Mouse (Mus musculus) testis, postnatal 14 days (tissue): ENCODE data around the gene Dap.

Experiments
- DNase-seq: peaks from one replicate; pipeline ENCODE4 v3.0.0; 2021; ENCODE audit warnings: low spot score

Gene Dap

DNA sequence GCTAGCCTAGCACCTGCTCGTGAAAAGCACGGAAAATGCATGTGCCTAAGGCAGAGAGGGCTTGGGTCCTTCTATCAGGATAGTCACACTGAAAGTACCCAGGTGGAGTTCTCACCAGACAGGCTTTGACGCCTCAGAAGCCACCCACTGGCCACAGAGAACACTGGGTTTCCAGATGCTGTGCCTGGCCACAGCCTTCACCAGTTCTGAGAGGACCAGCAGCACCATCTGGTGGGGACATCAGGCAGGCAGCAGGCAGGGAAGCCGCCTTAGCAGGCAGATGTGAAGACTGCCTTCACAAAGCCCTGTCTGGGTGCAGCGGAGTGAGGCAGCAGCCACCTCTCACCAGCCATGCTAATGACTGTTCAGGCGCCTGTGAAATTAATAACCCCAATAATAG, 40.7 kb downstream of the Dap start:
- peak; percentile 43 for DNase-seq

DNA sequence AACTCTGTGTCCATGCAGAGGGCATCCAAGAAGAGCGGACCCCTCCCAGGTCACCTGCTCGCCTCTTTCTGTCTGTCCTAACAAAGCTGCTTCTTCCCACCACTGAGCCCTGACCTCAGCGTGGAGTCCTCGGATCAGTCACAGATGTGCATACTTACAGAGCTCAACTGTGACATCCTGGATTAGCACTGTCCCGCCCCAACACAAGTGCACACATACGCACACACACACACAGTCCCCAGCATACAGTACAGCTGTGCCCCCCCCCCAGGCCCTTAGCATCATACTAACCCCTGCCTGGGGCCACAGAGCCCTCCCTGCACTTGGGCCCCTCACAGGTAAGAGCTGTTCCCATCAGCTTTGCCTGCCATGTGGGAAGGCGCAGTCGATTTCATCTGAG, 41.3 kb downstream of the Dap start:
- no peak for DNase-seq

DNA sequence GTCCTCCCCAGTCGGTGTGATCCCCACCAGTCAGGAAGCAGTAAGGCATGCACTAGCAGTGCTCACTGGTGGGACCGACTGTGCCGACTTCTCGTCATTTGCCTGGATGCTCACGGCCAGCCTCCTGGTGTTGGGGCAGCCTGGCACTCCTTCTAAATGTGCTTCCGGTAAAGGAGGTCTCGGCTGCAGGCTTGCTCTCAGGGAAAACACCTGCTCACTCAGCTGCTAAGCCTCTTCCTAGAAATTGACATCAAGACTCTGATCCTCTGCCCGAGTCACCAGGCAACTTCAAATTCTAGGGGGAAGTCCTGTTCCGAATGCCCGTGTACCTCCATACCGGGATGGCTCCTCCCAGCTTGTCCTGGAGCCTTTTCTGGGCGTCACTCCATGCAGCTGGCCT, 41.7 kb downstream of the Dap start:
- no peak for DNase-seq

DNA sequence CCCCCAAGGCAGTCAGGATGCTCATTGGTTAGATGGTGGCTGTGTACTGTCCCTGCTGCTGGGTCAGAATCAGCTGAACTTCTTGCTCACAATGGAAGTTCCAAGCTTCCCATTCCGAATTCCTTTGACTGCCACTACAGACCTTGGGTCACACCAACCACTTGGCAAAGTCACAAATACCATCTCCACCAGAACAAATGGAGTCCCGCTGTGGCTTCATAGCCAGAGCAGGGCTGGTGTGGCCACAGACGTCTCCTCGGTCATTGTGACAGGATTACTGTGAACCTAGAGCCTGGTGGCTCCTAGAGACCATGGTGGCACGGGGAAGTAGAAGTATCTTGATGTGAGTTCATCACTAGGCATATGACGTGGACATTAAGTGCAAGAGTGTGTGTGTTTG, 44.0 kb downstream of the Dap start:
- no peak for DNase-seq

DNA sequence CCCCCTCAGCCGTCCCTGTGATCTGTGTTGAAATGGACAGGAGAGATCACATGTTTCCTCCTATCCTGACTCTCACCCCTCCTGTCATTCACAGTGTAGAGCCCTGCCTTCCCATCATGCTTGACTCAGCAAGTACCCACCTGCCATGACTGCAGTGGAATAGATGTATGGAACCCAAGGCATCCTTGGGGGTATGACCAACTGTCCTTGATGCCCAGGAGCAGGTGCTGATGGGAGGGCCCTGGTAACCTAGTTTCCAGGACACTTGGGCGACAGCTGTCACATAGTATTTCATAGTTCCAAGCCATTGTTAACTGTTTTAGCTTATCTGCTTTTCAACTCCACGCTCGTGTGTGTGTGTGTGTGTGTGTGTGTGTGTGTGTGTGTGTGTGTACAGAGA, 45.4 kb downstream of the Dap start:
- DNase-seq, result no peak

DNA sequence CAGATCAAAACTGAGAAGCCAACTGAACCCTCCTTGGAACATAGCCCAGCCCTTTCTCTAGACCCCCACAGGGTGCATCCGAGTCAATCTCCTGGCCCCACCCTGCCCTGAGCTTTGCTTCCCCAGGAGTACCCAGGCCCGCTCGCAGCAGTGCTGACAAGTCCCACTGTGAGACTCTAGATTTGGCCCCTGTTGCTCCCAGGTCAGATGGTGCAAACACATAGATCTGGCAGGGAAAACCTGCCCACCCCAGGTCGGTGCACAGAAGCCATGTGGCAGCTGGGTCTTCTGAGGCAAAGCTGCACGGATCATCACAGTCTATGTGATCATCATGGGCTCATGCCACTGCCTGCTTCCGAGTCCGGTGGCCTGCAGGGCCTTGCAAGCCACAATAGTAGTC, 48.6 kb downstream of the Dap start:
- no peak for DNase-seq

DNA sequence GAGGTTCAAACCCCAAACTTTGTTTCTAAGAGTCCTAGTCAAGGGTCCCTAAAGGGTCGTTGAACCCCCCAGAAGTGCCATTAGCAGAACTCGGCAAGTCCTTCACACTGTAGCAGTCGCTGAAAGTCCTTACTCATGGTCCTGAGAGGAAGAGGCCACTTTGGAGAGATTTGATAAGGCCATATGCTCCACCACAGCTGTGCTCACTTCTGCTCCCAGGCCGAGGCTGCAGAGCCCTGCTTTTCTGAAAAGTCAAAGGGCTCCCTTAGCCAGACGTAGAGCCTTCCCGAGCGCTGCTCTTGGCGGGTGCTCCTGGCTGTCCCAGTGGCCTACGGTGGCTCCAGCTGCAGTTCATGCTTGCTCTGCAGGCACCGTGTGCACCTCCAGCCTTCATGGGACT, 49.4 kb downstream of the Dap start:
- DNase-seq, result no peak

DNA sequence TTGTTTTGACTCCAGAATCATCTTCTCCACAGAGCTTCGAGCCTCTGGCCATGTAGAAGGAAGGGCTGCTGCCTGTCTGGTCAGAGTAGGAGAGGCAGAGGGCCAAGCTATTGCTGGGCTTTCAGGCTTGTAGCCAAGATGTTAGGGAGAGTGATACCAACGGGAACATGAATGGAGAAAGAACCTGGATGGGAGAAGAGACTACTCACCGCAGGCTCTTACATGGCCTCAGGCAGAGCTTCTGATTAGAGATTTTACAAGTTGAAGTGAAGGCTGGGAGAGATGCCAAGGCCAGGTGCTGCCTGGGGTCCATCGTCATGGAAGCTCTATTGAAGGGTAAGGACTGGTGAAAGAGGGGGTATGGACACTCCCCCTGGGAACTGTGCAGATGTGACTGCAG, 54.0 kb downstream of the Dap start:
- no peak for DNase-seq

DNA sequence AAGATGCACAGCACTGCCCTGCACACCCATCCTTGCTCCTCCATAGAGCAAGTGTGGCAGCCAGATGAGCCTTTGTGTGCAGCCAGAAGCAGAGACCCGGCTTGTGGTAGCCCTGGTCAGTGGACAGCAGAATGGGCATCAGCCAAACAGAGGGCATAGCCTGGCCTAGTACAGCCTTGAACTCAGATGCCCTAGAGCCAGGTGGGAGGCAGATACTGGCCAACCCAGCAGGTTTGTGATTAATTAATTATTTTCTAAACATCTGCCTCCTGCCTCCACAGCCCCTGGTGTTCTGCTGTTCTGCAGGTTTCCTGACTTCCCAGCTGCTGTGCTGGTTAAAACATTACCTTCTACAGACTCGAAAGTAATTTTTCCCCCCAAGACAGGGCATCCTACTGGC, 55.0 kb downstream of the Dap start:
- no peak for DNase-seq

DNA sequence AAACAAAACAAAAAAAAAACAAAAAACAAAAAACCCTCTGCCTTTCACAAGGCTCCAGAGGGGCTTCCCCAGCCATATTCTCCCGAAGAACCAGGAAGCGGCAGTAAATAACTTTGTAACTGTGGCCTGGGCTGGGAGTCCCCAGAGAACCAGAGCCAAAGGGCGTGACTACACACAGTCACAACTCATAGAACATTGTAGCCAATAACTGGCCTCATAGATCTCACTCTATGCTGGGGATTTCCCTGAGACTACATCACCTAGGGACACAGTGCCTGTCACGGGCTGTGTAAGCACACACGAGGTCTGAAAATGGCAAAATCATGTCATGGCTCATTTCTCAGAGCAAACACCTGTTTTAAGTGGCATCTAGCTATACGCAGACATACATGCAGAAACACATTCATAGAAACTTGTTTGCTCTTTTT, 55.5 kb downstream of the Dap start:
- no peak for DNase-seq

DNA sequence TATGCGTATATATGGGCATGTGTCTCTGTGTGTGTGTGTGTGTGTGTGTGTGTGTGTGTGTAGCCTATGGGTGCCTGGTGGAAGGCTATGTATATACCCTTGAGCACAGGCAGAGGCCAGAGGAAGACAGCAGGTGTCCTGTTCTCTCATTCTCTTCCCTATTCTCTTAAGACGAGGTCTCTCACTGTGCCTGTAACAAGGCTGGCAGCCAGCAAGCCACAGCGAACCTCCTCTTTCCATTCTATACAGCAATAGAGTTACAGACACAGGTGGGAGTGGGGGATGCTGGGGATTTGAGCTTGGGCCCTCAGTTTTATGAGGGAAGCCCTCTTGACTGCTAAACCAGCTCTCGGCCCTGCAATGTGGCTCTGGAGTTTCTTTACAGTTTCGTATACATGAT, 55.9 kb downstream of the Dap start:
- DNase-seq, result no peak

DNA sequence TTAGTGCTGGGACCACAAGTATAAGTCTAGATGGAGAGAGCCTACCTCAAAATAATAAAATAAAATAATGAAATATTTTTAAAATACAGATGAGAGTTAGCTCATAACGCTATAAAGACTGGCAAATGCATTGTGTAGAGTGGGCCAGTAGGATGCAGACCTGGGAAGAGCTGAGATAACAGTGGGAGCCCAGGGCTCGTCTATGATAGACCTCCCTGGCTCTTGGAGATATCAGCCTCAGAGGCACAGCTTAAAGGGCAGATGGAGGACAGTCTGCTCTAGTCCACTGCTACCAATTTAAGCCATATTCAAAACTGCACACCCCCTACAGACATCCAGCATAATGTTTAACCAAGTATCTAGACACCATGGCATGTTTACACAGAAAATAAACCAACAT, 56.6 kb downstream of the Dap start:
- DNase-seq, result no peak

DNA sequence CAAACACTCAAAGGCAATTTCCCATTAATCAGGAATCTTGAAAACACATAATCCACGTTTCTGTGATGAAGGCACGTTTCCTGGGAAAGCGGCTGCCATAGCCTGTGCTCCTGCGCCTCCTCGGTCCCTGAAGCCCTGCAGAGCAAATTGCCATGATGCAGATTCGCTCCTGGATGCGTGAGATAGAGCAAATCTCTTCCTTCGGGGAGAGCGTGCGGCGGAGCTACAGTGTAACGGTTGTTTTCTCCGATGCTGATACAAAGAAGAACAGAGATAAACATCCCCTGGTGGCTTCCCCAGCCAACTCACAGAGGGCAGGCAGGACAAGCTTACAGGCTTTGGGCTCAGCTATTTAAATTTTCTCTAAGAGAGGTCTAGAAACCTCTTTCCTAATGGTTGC, 57.7 kb downstream of the Dap start:
- peak; percentile 56 for DNase-seq

DNA sequence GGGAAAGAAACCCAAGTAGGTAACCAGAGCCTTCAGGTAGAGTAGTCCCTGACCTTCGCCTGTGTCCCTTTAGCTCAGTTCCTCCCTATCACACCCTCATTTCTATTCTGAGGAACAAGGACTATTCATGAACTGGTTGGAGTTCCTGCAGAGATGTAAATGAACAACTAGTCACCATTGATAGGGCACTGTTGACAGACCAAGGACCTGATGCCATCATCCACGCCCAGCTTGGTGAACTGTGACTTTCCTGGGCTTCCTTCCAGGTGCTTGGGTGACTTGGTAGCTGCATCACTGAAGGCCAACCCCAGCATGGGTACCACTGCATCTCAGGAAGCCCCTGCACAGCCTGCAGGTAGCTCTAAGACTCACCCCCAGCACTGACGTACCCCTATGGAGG, 58.2 kb downstream of the Dap start:
- no peak for DNase-seq

DNA sequence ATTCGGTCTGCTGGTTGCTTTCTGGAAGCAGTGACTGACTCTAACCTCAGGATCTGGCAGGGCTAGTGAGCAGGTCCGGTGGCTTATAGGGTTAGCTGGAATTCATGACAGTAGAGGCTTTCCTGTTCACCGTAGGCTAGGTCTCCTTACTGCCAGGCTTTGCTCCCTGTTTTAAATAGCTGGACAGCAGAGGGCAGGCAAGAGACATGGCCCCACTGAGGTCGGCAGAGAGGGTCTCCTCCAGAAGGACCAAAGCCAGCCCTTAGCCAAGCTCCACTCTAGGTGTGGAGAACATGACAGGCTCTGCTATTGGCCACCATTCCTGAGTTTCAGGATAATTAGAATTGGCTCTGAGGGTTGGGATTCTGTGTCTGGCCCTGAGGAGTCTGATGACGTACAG, 60.0 kb downstream of the Dap start:
- DNase-seq, result no peak

DNA sequence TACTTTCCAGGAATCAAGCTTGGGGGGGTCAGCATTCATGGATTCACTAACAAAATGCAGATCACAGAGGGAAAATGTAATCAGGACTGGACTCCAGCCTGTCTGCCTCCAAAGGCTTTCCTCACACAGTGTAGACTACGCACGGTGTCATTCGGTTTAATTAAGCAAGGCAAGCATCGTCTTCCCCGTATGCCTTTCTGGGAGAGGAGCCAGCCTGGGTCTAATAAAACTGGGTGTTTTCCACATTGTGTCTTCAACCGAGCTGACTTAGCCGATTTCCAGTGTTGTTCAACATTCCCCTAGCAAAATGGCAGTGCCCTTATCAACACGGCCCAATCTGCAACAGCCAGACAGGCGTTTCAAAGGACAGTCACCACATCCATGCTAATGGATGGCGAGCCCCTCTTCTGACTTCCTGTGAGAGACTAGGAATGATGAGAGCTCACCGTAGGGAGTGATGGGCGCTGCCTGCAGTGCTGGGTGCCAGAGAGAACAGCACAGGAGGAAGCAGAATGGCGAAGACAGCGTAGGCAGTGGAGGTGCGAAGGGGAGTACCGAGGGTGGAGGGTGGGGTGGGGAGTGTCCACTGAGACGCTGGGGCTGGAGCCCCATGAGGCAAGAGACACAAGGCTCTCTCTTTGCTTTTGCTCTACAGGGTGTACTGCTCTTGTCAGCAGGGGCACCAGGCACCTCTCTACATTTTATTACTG, 61.0 kb downstream of the Dap start:
- DNase-seq, result no peak

DNA sequence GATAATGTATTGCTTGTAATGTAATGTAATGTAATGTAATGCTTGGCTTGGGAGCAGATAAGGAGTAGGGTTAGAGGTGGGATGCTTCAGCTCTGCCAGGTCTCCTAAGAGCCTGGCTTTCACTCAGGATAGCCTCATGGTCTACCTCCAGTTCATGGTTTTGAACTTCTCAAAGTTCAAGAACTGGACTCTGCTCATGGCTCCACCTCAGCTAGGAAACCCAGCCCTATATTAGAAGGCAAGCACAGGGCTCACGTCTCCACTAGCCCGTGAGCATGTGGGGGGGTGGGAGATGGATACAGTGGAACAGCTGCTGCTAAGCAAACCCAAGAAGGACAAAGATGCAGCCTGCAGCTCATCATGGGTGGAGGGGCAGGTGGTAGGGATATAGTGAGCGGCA, 61.6 kb downstream of the Dap start:
- DNase-seq, result no peak

DNA sequence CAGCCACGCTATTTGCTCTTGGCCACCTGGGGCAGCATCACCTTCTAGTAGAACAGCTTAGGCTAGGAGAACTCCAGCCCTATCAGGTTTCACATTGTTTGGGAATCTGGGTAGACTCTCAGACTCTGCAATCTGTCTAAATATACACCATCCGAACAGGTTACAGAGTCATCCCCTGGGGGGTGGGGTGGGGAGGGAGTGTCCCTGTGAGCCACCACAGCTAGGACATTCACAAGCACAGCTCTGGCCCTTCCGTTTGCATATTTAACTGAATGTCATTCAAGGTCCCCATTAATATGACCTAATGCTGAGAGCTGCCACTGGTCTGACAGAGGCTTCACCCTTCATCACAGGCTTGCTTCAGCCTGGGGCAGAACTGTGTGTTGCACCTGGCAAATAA, 68.5 kb downstream of the Dap start:
- no peak for DNase-seq

DNA sequence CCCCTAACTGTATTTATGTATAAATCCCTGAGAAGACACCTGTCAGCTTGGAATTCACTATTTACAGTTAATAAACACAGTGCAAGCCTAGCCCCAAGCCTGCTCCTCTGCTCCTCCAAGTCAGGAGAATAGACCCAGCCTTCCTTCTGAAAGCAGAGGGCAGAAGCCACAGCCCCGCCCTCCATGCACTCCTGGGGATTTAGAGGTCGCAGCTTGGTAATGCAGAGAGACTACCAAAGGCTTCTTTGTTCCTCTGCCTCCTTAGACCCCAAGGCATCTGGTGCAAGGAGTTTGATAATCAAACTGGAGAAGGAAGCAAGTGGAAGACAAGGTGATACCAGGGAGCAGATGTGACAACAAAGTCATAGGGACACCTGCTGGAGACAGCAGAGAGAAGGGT, 70.2 kb downstream of the Dap start:
- no peak for DNase-seq

DNA sequence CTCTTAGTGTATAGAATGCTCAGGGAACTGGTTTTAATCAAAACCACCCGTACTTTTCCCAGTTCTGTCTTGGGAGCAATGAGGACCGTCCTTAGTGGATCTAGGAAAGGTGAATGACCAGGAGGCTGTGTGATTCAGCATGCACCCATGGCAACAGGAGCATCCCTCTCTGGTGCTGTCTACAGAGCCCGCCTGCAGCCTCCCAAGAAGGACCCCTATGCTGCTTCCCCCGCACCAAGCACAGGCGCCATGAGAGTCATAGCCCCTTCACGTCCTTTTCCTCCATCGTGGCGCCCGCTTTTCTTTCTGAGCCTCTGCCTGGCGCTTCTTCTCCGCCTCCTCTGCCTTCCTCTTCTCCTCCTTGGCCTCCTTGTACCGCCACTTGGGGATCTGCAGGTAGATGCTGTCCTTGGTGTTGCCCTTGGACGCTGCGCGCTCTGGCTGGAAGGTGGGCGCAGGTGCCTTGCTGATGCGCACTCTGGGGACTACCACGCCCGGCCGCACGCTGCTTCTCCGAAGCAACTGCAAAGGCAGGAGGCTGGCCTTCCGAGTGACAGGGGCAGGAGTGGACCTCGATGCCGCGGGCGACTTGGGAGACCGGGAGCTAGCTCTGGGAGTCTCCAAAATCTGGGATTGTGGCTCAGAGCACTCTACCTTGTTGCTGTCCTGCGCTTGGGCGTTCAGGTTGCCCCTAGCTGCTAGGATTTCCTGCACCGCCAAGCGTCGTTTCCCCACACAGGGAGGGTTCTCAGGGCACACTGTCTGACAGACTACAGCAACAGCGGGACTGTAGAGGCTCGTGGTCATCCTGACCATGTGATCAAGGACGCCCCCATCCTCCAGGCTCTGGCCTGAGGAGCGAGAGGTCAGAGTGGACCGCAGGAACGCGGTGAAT, 73.0 kb downstream of the Dap start:
- DNase-seq, result no peak

DNA sequence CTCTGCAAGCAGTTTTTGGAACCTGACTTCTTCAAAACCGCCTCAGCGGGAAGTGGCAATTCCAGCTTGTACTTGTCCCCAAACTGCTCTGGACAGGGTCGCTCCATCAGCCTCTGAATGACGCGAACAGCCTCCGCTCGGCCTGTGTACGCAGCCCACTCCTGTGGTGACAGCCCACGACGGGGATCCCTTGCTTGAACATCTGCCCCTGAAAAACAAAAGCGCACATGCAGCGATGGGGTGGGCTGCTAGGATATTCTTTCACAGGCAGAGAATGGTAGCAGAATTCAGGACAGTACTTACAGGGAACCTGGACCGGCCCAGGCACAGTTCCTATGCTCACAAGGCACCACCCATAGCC, 73.6 kb downstream of the Dap start:
- DNase-seq, result no peak

DNA sequence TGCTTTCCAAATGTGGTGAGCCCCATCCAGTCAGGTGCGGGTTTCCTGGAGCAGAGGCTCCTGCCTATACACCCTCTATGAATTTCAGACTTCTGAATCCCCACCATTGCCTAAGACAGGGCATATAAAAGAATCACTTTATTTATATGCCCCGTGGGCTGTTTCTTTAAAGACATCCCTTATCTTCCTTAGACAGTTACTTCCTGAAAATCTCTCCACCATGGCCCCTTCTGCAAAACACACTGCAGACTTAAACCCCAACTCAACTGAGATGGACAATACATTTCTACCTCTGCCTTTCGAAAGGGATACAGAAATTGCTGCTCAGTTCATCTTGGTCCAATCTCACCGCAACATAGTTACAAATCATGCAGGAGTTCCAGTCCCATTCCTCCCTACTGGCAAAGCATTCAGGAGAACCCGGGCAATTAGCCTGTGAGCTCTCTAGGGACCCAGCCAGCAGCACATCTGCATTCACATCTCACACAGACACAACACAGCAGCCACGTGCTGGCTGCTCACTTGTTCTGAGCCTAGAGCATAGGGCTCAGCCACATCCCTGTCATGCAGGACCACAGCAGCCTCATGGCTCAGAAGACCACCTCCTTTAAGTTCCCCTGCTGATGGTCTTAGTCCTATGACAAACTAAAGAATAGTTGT, 75.3 kb downstream of the Dap start:
- peak; percentile 60 for DNase-seq

DNA sequence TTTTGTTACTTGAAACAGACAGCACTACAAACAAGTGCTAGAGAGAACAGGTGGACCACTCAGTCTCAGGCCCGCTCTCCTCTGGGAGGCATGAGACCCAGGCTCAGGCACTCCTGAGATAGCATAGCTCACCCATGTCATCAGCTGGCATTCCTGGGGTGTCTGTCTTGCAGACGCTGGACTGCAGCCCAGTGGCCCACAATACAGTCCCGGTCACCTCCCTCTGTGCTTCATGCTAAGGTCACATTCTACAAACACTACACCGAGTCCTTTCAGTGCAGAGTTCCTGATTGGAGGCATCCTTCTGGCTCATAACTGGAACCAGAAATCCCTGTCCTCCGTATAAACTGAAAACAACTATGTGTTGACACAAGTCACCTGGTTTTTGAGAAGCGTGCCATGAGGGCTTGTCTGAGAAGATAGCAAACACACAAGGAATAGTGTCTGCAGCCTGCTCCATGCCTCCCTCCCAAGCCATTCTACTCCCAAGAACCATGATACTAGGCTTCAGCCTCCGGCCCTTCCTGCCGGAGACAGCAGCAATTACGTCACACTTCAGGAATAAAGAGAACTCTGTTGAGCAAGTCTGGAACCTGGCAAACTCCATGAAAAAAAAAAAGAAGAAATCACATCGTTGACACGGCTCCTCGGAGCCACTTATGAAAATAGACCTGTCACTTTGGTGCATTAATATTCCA, 78.3 kb downstream of the Dap start:
- DNase-seq, result no peak
